Comparison of ENCODE assay signal across 32 mouse cellular contexts in genomic region chr6:120894089-120894488, GRCm38 (mm10).
"Had no signal": no experiment of that assay in that cellular context is flagged by ENCODE, and none has a peak within 500 bp of the region (broad histone marks: within the 10 kb centered on the region; RNA-seq: fewer than 3 reads in every experiment).

No protein-coding gene starts in this region.

- DNase-seq: left cerebral cortex, postnatal 4 days; liver; liver, embryonic 13.5 days; liver, postnatal 0 days; lung, adult 18-20 months; lung, adult 2 months; lung, embryonic 14.5 days; lung, postnatal 10 days; lung, postnatal 14 days; lung, postnatal 36 days; lung, postnatal 4 days; midbrain, embryonic 14.5 days had no signal

- H3K4me1 ChIP-seq: limb, embryonic 10.5 days; limb, embryonic 12.5 days; limb, embryonic 13.5 days; limb, embryonic 15.5 days; liver, embryonic 12.5 days; liver, embryonic 13.5 days; liver, embryonic 15.5 days; lung, embryonic 15.5 days; midbrain, embryonic 10.5 days; midbrain, embryonic 12.5 days; midbrain, embryonic 13.5 days; midbrain, embryonic 15.5 days; neural tube, embryonic 12.5 days; neural tube, embryonic 13.5 days had no signal

- H3K27ac ChIP-seq: limb, embryonic 10.5 days; limb, embryonic 12.5 days; limb, embryonic 13.5 days; limb, embryonic 15.5 days; liver, embryonic 12.5 days; liver, embryonic 13.5 days; liver, embryonic 14.5 days; liver, embryonic 15.5 days; lung, embryonic 15.5 days; macrophage; midbrain, embryonic 10.5 days; midbrain, embryonic 12.5 days; midbrain, embryonic 13.5 days; midbrain, embryonic 15.5 days; neural tube, embryonic 12.5 days; neural tube, embryonic 13.5 days had no signal

- H3K4me3 ChIP-seq: limb, embryonic 10.5 days; limb, embryonic 12.5 days; limb, embryonic 13.5 days; limb, embryonic 15.5 days; liver, embryonic 12.5 days; liver, embryonic 13.5 days; liver, embryonic 15.5 days; lung, embryonic 15.5 days; megakaryocyte, embryonic 14.5 days; midbrain, embryonic 10.5 days; midbrain, embryonic 12.5 days; midbrain, embryonic 13.5 days; midbrain, embryonic 15.5 days; neural tube, embryonic 12.5 days; neural tube, embryonic 13.5 days had no signal

- H3K9me3 ChIP-seq: limb, embryonic 10.5 days; limb, embryonic 12.5 days; limb, embryonic 13.5 days; limb, embryonic 15.5 days; liver, embryonic 12.5 days; liver, embryonic 13.5 days; liver, embryonic 15.5 days; lung, embryonic 15.5 days; megakaryocyte, embryonic 14.5 days; midbrain, embryonic 10.5 days; midbrain, embryonic 12.5 days; midbrain, embryonic 13.5 days; midbrain, embryonic 15.5 days; neural tube, embryonic 12.5 days; neural tube, embryonic 13.5 days had no signal

- ATAC-seq: liver, embryonic 12.5 days; liver, postnatal 0 days; lung, postnatal 0 days; midbrain, embryonic 13.5 days; midbrain, embryonic 15.5 days; midbrain, embryonic 16.5 days had no signal

- H3K27me3 ChIP-seq: limb, embryonic 12.5 days; limb, embryonic 13.5 days; limb, embryonic 15.5 days; liver, embryonic 12.5 days; liver, embryonic 13.5 days; liver, embryonic 15.5 days; lung, embryonic 15.5 days; megakaryocyte, embryonic 14.5 days; midbrain, embryonic 12.5 days; midbrain, embryonic 13.5 days; midbrain, embryonic 15.5 days; neural tube, embryonic 12.5 days; neural tube, embryonic 13.5 days had no signal

- H3K4me2 ChIP-seq: limb, embryonic 12.5 days; limb, embryonic 13.5 days; limb, embryonic 15.5 days; liver, embryonic 11.5 days; liver, embryonic 12.5 days; liver, embryonic 13.5 days; liver, embryonic 15.5 days; lung, embryonic 14.5 days; lung, embryonic 15.5 days; midbrain, embryonic 11.5 days; midbrain, embryonic 12.5 days; midbrain, embryonic 13.5 days; midbrain, embryonic 15.5 days; neural tube, embryonic 12.5 days; neural tube, embryonic 13.5 days had no signal
